Mouse (Mus musculus) erythroblast, embryonic 14.5 days (primary cell): ENCODE data around the gene Cops7a.

ENCODE experiments used
- GATA1 ChIP-seq: IDR thresholded peaks from 2 replicates; pipeline ENCODE4 v1.6.1; 2012; ENCODE audit warnings: low read length, inconsistent platforms, mixed read lengths
- TAL1 ChIP-seq: IDR thresholded peaks from 3 replicates; pipeline ENCODE4 v1.6.1; 2012; ENCODE audit warnings: low read length, inconsistent platforms, mixed read lengths

GRCm38 (mm10) chr6:124913721-124914285 lies 51.5 kb downstream of the Cops7a start:
- no peak for TF ChIP-seq GATA1
- no peak for TF ChIP-seq TAL1
